Mouse (Mus musculus): ENCODE results near the gene Canx. TPM values are rescaled to one million over a fixed set of nuclear protein-coding genes. Genes with fewer than 3 reads are reported as not detected.
"Not testable (repeated sequence)": the region's sequence is repeated elsewhere in the genome, so short reads cannot be mapped to it uniquely, and the experiment has no call there.

The Canx gene
- 100 to 1,000 TPM; 266 to 295 TPM for total RNA-seq (2021)

- intact Hi-C loops (cut with DNase I): no loop called here
- DNase-seq (ENCODE audit: low spot score): peak; percentile 98
Observed at GRCm38 (mm10) chr11:50325496-50326301, at the start of gene Canx. TSS of gene Canx (minus strand) at chr11:50325673.

DNA sequence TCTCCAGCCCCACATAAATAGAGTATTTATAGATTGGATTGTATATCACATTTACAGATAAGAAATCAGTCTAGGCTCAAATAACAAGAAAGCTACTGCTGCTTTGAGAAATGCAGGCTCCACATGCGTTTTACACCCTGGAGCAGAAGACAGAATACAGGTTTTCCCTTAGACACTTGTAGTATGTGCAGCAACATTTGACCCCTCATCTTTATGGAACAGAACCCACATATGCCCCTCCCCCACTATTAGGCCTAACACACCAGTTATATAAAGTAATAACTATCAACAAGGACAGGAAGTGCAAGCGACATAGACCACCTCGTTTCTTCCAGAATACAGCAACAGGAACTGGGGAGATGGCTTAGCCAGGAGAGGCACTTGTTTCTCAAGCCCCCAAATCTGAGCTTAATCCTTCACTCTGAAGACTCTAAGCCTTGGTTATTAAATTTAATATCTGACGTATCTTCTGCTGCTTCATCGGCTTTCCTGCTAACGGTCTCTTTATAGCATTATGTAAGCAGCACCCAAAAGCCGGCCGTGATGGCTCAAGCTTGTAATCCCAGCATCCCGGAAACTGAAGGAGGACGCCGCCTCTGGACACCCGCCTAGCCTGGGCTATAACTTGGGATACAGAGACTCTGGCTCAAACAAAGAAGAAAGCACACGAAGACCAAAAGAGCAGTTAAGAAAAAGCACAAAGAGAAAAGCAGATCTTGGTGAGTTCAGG is 49.0 kb upstream of the Canx start:
- intact Hi-C loops (cut with DNase I): no loop called here
- DNase-seq (ENCODE audit: low spot score): no peak

DNA sequence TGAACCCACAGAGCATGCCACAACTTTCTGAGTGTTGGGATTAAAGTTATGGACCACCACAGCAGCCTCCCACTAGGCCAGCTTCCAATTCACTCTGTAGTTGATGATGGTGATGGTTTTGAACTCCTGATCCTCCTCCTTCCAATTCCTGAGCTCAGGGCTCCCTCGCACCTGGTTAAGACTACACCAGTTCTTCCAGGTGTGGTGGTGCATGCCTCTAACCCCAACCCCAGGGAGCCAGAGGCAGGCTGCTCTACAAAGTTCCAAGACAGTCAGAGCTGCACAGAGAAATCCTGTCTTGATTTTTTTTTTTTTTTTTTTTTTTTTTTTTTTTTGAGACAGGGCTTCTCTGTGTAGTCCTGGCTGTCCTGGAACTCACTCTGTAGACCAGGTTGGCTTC is 48.1 kb upstream of the Canx start:
- intact Hi-C loops (cut with DNase I): no loop called here
- no peak for DNase-seq (ENCODE audit: low spot score)

DNA sequence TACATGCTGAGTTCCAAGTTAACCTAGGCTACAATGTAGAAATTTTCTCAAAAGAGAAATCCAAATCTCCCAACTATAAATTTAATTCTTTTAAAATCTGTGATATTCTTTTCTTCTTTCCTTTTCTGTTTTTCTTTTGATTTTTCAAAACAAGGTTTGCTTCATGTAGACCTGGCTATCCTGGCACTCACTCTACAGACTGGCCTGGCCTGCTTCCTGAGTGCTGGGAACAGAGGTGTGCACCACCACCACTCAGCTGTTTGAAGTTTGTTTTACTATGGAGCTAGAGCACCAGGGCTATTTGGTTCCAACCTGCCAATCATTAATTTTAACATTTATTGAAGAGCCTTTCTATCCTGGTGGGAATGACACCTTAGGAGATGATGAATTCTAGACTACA is 47.6 kb upstream of the Canx start:
- no peak for DNase-seq (ENCODE audit: low spot score)
- intact Hi-C loops (cut with DNase I): no loop called here

DNA sequence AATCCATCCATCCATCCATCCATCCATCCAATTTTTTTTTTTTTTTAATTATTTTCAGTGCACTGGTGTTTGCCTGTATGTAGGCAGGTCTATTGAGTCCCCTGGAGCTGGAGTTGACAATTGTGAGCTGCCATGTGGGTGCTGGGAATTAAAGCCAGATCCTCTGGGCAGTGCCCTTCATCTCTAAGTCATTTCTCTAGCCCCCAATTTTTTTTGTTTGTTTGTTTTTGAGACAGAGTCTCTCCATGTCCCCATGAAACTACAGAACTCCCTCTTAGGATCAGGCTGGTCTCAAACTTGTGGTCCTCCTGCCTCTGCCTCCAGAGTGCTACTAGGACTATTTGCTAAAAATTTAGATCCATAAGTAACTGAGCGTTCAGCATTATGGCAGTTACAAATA is 46.4 kb upstream of the Canx start:
- intact Hi-C loops (cut with DNase I): no loop called here

GRCm38 (mm10) chr11:50371399-50371841 is 45.9 kb upstream of the Canx start:
- no peak for DNase-seq (ENCODE audit: low spot score)
- intact Hi-C loops (cut with DNase I): no loop called here

More for the DNA sequence above, 46.4 kb upstream of the Canx start:
- no peak for DNase-seq (ENCODE audit: low spot score)

DNA sequence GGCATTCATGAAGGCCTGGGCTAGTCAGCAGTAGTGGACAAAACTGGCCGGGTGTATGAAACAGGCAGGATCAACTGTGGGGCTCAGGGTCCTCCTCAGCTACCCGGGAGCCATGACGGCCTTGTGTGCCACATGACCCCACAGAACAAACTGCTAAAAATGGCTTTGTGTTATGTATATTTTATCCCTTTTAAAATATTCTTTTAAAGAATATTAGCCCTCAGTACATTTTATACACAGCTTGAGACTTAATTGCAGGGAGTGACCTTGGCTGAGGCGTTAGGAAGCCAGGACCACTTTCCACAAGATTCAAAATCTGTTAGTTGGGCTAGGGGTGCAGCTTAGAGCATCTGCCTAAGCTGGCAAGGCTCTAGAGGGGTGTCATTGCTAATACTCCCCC is 45.5 kb upstream of the Canx start:
- no peak for DNase-seq (ENCODE audit: low spot score)
- intact Hi-C loops (cut with DNase I): no loop called here

GRCm38 (mm10) chr11:50369360-50369911 is 44.0 kb upstream of the Canx start:
- no peak for DNase-seq (ENCODE audit: low spot score)
- intact Hi-C loops (cut with DNase I): no loop called here

- intact Hi-C loops (cut with DNase I): no loop called here
- DNase-seq (ENCODE audit: low spot score): no peak
Observed at GRCm38 (mm10) chr11:50367531-50367930, 42.1 kb upstream of the Canx start.

DNA sequence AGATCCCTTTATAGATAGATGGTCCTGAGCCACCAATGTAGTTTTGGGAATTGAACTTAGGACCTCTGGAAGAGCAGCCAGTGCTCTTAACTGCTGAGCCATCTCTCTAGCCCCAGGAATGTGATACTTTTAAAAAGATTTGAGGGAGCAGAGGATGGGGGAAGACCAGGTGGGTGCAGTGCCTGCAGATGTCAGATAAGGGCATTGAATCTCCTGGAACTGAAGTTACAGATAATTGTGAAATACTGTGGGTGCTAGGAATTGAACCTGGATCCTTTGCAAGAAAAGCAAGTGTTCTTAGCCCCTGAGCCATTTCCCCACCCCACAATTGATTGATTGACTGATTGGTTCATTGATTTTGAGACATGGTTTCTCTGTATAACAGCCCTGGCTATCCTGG is 39.8 kb upstream of the Canx start:
- intact Hi-C loops (cut with DNase I): no loop called here
- no peak for DNase-seq (ENCODE audit: low spot score)

GRCm38 (mm10) chr11:50364548-50364947 is 39.1 kb upstream of the Canx start:
- peak; percentile 21 for DNase-seq (ENCODE audit: low spot score)
- intact Hi-C loops (cut with DNase I): loop anchor here (5.0 kb wide), 3 partner anchors 42 to 202 kb away; partner anchors contain the start of gene Ltc4s

DNA sequence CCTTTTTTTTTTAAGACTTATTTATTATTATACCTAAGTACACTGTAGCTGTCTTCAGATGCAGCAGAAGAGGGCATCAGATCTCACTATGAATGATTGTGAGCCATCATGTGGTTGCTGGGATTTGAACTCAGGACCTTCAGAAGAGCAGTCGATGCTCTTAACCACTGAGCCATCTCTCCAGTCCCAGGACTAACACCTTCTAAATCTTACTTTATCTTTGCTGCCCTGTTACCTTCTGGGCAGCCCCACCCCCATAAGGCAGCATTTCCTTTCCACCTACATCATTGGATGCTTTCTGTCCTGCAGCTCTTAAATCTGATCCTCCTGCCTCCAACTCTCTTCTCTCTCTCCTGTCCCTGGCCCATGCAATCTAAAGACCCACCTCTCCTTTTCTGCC is 35.8 kb upstream of the Canx start:
- not testable (repeated sequence) for DNase-seq (ENCODE audit: low spot score)
- intact Hi-C loops (cut with DNase I): loop anchor here (5.0 kb wide), 3 partner anchors 39 to 199 kb away; partner anchors contain the start of gene Ltc4s

- peak; percentile 12 for DNase-seq (ENCODE audit: low spot score)
- intact Hi-C loops (cut with DNase I): no loop called here
Observed at GRCm38 (mm10) chr11:50358950-50359861, 33.7 kb upstream of the Canx start.

- no peak for DNase-seq (ENCODE audit: low spot score)
- intact Hi-C loops (cut with DNase I): no loop called here
Observed at GRCm38 (mm10) chr11:50355395-50355794, 29.9 kb upstream of the Canx start.

DNA sequence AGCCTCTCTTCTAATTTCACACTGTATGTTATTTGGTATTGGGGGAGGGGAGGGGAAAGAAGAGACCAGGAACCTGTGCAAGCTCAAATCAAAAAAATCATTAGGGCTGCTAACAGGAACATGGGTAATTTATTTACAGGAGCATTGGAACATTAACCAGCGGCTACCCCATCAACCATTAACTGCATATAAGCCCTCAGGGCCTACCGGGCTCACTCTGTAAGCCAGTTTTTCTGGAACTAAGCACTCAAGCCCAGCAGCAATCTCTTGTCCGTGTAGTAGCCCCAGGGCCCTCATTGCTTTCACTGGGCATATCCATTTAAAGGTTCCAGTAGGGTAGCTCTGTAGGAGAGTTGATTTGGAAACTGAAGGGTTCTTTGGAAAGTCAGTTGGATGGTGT is 29.4 kb upstream of the Canx start:
- no peak for DNase-seq (ENCODE audit: low spot score)
- intact Hi-C loops (cut with DNase I): no loop called here

GRCm38 (mm10) chr11:50354162-50354561 is 28.7 kb upstream of the Canx start, which contains the start of gene Cby3:
TSS of gene Cby3 (plus strand) at chr11:50354462.
- no peak for DNase-seq (ENCODE audit: low spot score)
- intact Hi-C loops (cut with DNase I): no loop called here

DNA sequence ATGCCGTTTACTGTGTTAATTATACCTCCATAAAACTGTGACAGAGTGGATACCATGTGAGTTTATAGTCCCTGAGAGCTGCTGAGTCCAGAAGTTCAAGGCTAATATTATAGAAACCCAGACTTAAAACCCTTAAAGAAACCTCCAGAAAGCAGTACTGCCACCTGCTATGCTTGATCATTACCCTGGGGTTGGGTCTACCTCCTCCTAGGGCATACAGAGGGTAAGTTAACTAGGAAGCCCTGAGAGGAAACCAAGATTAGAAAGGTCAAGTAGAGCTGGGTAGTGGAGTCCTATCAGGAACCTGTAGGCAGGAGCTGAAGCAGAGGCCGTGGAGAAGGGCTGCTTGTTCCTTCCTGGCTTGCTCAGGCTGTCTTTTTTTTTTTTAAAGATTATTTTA is 26.7 kb upstream of the Canx start:
- DNase-seq (ENCODE audit: low spot score): no peak
- intact Hi-C loops (cut with DNase I): no loop called here

DNA sequence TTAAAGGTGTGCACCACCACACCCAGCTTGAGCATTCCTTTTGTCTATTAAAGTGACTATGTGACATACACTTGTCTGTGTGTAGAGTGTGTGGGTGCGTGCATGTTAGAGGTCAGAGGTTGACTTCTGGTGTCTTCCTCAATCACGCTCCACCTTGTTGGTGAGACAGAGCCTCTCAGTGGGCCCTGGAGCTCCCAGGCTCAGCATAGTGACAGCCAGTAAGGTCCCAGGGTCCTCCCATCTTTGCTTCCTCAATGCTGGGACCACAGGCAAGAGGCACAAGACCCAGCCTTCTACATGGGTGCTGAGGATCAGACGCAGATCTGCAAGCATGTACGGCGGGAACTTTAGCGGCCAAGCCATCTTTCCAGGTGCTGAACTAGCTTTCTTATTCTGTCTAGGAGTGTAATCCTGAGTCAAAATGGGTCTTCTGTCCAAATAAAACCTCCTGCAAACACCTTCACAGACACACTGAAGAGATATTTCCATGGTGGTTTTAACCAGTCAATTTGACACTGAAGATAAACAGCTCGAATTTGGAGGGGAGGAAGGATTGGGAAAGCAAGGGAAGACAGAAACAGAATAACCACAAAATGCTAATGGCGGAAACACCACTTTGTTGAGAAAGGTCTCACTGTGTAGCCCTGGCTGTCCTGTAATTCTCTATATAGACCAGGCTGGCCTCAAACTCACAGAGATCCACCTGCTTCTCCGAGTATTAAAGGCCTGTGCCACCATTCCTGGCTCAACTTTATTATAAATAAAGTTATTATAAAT is 21.0 kb upstream of the Canx start:
- DNase-seq (ENCODE audit: low spot score): no peak
- intact Hi-C loops (cut with DNase I): no loop called here

- DNase-seq (ENCODE audit: low spot score): no peak
- intact Hi-C loops (cut with DNase I): no loop called here
Observed at GRCm38 (mm10) chr11:50345486-50345885, 20.0 kb upstream of the Canx start.
